Mouse (Mus musculus) kidney, postnatal 25 days (tissue): ENCODE data around the gene Olfr716.
"Not testable (repeated sequence)": the region's sequence is repeated elsewhere in the genome, so short reads cannot be mapped to it uniquely, and the experiment has no call there.

Source experiments
- DNase-seq, 2 experiments: peaks; one replicate each; pipeline ENCODE4 v3.0.0; 2021; ENCODE audit warnings: mixed read lengths in 2 of 2

Olfr716 gene

DNA sequence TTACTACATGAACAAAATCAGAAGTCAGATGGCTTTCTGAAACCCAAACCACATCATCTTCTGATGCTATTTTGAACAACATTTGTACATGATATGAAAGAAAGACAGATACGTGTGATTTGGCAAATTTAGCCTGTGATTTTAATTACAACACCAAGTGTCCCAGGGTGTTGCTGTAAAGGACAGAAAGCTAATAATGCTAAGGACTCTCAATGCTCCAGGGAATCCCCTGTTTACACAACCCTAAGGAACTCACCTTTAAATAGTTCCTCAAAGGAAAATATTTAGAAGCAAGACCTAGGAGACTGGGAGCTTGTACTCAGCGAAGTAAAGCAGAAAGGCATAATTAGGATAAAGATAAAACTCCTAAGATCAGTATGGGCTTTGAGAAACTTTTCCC is at the start of gene Olfr716:
TSS of gene Olfr716 (plus strand) at position 301 of the 400 bp plus-strand sequence.
- not testable (repeated sequence) for DNase-seq

DNA sequence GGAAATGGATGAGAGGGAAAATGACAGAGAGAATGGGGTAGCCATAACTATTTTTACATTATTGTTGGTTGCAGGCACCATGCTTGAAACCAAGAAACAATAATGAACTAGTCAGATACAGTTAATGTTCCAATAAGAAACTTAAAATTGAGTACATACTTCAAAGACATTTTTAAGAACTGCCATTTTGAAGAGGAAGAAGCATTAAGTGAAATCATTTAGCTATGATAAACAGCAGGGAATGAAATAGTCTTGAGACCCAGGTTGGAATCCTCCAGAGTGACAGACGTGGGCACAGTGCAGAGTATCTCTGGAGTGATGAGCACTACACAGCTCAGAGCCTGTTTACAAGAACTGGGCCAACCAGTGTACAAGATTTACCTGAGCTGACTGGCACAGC is 45.2 kb upstream of the Olfr716 start, which contains the start of gene Olfr17:
TSS of gene Olfr17 (plus strand) at position 301 of the 400 bp plus-strand sequence.
- DNase-seq: no peak

DNA sequence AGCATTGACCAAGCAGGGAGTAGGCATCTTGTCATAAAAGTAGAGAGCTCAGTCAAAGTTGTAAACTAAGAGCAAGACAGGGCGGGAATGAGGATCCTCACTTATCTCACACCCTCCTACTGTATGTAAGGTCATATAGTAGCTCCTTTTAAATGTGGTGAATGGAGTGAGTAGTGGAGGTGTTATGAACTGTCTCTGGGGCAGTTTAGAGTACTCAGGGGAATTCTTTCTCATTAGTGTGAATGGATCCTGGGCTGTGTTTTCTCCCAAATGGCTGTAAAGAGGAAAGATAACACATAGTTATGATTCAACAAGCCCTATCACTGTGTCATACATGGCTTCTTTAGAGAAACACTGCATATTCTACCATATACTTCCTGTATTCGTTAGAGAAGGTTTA is 27.9 kb upstream of the Olfr716 start, which contains the start of gene Olfr715b:
TSS of gene Olfr715b (minus strand) at position 101 of the 400 bp plus-strand sequence.
- not testable (repeated sequence) for DNase-seq

DNA sequence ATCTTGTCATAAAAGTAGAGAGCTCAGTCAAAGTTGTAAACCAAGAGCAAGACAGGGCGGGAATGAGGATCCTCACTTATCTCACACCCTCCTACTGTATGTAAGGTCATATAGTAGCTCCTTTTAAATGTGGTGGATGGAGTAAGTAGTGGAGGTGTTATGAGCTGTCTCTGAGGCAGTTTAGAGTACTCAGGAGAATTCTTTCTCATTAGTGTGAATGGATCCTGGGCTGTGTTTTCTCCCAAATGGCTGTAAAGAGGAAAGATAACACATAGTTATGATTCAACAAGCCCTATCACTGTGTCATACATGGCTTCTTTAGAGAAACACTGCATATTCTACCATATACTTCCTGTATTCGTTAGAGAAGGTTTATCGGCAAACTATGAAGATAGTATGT is 7.1 kb upstream of the Olfr716 start, which contains the start of gene Olfr715:
TSS of gene Olfr715 (minus strand) at position 101 of the 400 bp plus-strand sequence.
- DNase-seq: not testable (repeated sequence)

DNA sequence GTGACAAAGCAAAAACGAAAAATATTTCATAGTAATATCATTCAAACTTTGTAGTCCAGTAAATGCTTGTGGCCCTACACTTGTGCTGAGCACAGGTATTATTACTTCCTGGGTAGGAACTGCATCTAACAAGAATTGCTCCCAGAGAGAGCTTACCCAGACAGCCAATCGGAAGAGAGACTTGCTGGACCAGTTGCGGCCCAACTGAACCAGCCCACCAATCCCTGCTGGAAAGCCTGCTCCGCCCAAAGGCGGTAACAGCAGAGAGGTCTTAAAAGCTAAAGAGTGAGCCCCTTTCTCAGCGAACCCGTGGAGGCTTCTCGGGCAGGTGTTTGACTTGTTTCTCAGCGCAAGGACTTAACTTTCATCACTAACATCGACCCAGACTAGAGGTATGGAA is 28.6 kb downstream of the Olfr716 start, which contains the start of gene Nlrp14:
TSS of gene Nlrp14 (plus strand) at position 301 of the 400 bp plus-strand sequence.
- DNase-seq: no peak

DNA sequence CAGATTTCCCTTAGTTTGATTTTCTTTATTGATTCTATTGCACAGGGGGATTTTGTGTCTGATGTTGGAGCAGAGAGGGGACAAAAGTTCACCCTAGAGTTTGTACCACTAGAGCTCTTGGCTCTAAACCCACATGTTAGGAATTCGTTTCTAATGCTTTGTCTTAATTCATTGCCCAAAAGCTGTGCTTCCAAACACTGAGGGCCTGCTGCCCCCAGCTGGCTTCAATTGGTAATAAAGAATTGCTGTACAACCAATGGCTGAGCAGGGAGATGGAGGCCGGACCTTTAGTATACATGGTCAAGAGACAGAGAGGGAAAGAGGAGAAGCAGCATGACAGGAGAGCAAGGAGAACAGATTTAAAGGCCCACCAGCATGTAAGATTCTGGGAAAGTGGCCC is 42.3 kb downstream of the Olfr716 start:
- DNase-seq: no peak
